Mouse (Mus musculus) ES-E14 (cell line): ENCODE results near the gene Mest. TPM values are rescaled to one million over a fixed set of nuclear protein-coding genes. Genes with fewer than 3 reads are reported as not detected.

Source experiments
- DNase-seq: peaks from one replicate; pipeline ENCODE4 v3.0.0-alpha.2; 2013; ENCODE audit warnings: low read depth, low spot score
- H3K27ac ChIP-seq: 2 replicates; pipeline ENCODE4 v1.5.1; 2012; ENCODE audit warnings: low read depth, mild to moderate bottlenecking, low read length, moderate library complexity, mixed read lengths; ENCODE audit not compliant: poor library complexity, insufficient read depth, severe bottlenecking
- H3K36me3 ChIP-seq: 2 replicates; pipeline ENCODE4 v1.6.1; 2012; ENCODE audit warnings: mild to moderate bottlenecking, low read length, moderate library complexity, mixed read lengths; ENCODE audit not compliant: control insufficient read depth, poor library complexity, insufficient read depth, severe bottlenecking
- H3K4me1 ChIP-seq, 2 experiments: fragments of 150-350 bp in 1 of 2; sonication (generic) in 1 of 2; 2 replicates each; pipeline ENCODE4 v1.6.1; 2012; ENCODE audit warnings: low read length in 2 of 2, mild to moderate bottlenecking in 1 of 2, mixed read lengths in 1 of 2; ENCODE audit not compliant: control insufficient read depth in 2 of 2, insufficient read depth in 2 of 2, poor library complexity in 1 of 2
- H3K4me3 ChIP-seq, 2 experiments: fragments of 150-350 bp in 1 of 2; sonication (generic) in 1 of 2; 2 replicates each; pipeline ENCODE4 v1.5.1; 2012; ENCODE audit warnings: low read length in 2 of 2, low read depth in 1 of 2, mild to moderate bottlenecking in 1 of 2, mixed read lengths in 1 of 2; ENCODE audit not compliant: insufficient read depth in 1 of 2, poor library complexity in 1 of 2, severe bottlenecking in 1 of 2
- H3K9ac ChIP-seq: 2 replicates; pipeline ENCODE4 v1.6.1; 2012; ENCODE audit warnings: low read depth, mild to moderate bottlenecking, low read length, mixed read lengths; ENCODE audit not compliant: poor library complexity, insufficient read depth, severe bottlenecking
- H3K9me3 ChIP-seq: fragments of 150-350 bp; sonication (generic); 2 replicates; pipeline ENCODE4 v1.6.1; 2012; ENCODE audit warnings: low read depth, mild to moderate bottlenecking, low read length; ENCODE audit not compliant: control insufficient read depth, insufficient read depth
- CHD2 ChIP-seq: IDR thresholded peaks from 2 replicates; pipeline ENCODE4 v1.6.1; 2014; ENCODE audit warnings: mild to moderate bottlenecking, low read depth, low read length, inconsistent platforms
- HCFC1 ChIP-seq: IDR thresholded peaks from 2 replicates; pipeline ENCODE4 v1.6.1; 2012; ENCODE audit warnings: low read length, inconsistent platforms, borderline replicate concordance; ENCODE audit not compliant: insufficient read depth
- MAFK ChIP-seq: IDR thresholded peaks from 2 replicates; pipeline ENCODE4 v1.6.1; 2014; ENCODE audit warnings: mild to moderate bottlenecking, low read depth, low read length, inconsistent platforms; ENCODE audit not compliant: insufficient read depth
- ZC3H11A ChIP-seq: IDR thresholded peaks from 2 replicates; pipeline ENCODE4 v1.6.1; 2012; ENCODE audit warnings: low read depth, mild to moderate bottlenecking, inconsistent platforms, low read length, borderline replicate concordance
- ZNF384 ChIP-seq: IDR thresholded peaks from 2 replicates; pipeline ENCODE4 v1.6.1; 2012; ENCODE audit warnings: low read depth, low read length, inconsistent platforms
- in situ Hi-C, 2 experiments: fragments of 600-800 bp; cut with MboI; formaldehyde crosslinking; loops; one replicate each; pipeline ENCODE4 v1.15.1; 2025; ENCODE audit warnings: low sequenced_read_pairs in 2 of 2, inconsistent platforms in 1 of 2; ENCODE audit not compliant: unreplicated experiment in 2 of 2
- total RNA-seq: library from RNA; depleted of rRNA; stranded (reverse); fragments of 300-350 nt; gene quantifications from 2 replicates; pipeline ENCODE4 v1.2.3, GENCODE M21; 2012; rRNA removed

Gene Mest
- total RNA-seq, 1 experiment = 223 TPM

GRCm38 (mm10) chr6:30751209-30751608 is 27.9 kb downstream of the Mest start:
- H3K9me3 ChIP-seq = no peaks in the 10 kb centered on the region
- no peak overlapping the region for H3K4me3 ChIP-seq
- H3K4me1 ChIP-seq = no peaks in the 10 kb centered on the region
- TF ChIP-seq CHD2 (no peak), MAFK (no peak), ZC3H11A (no peak), HCFC1 (no peak), ZNF384 (no peak)
- H3K36me3 ChIP-seq = peaks cover 17% of the 10 kb centered on the region
- no peak overlapping the region for H3K9ac ChIP-seq
- in situ Hi-C loops = no loop called here
- no peak for DNase-seq
- H3K27ac ChIP-seq = no peak overlapping the region

Other genes with a start within 250 kb of the Mest start
- gene Tmem209, start 213.8 kb upstream of the Mest start, total RNA-seq = 104 and 138 TPM in 2 replicates
- gene Ssmem1, start 213.7 kb upstream of the Mest start, total RNA-seq = 0.37 and 0.58 TPM in 2 replicates
- 1.6 and 1.7 TPM in 2 replicates for gene Cpa2, start 182.0 kb upstream of the Mest start, total RNA-seq
- not detected in 2 replicates for gene Cpa4, start 155.2 kb upstream of the Mest start, total RNA-seq
- gene Cpa5, start 112.5 kb upstream of the Mest start, total RNA-seq = not detected in 2 replicates
- gene Cpa1, start 84.3 kb upstream of the Mest start, total RNA-seq = not detected in 2 replicates
- gene Cep41, start 29.8 kb upstream of the Mest start, total RNA-seq = 8.6 and 12.6 TPM in 2 replicates
- 33.0 and 35.7 TPM in 2 replicates for gene Copg2, start 173.2 kb downstream of the Mest start, total RNA-seq
- not detected in 2 replicates for gene Tsga13, start 192.0 kb downstream of the Mest start, total RNA-seq
- gene Klf14, start 235.5 kb downstream of the Mest start, total RNA-seq = 0.11 and 0.13 TPM in 2 replicates